Comparison of ENCODE assay signal across 22 mouse cellular contexts in the genomic region with DNA sequence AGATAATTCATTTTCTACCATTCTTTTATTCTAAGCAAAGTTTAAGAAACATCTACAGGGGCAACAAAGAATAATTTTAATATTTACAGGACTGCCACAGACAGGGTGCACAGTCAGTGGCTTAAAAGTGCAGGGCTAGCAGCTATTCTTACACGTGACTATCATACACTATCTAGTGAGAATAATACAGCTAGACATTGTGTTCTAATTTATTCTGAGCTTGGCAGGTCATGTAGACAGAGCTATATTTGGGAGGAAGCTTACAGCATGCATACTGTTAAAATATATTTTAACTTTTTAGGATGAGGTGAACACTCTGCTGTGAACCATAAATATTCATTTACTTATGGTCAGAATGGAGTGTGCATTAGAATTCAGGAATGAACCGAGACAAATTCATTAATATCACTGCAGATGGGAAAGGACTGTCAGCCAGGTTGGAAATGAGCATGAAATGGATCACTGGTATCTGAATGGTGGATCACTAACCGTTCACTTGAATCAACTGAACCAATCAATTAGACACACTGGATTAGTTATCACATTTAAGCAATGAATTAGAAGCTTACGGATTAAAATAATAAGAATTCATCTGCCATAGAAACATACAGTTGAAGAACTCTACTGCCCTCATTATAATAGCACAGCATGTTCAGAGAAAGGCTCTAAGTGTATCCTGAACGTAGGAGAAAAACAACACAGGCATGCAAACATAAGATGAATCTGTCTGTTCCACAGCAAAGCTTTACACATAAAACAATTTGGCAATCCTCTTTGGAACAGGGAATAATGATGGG.
A peak's percentile ranks its signal among the peaks of the same experiment; 100 is the strongest.
DNase-seq lines count a peak whose midpoint lies in the region; ATAC-seq and TF ChIP-seq lines count a peak whose summit lies in the region.
"Had no signal": no experiment of that assay in that cellular context is flagged by ENCODE, and none has a peak within 500 bp of the region (broad histone marks: within the 10 kb centered on the region; RNA-seq: fewer than 3 reads in every experiment).

No protein-coding gene starts in this region.

- no peaks in the 10 kb centered on the region for H3K4me1 ChIP-seq in neural tube, embryonic 11.5 days (ENCODE audit: control insufficient read depth, insufficient read depth, low read length)
- no peaks in the 10 kb centered on the region; the same call in 1 of the 2 replicates for H3K4me1 ChIP-seq in hindbrain, postnatal 0 days (ENCODE audit: insufficient read depth, low read length)
- H3K4me1 ChIP-seq in midbrain, postnatal 0 days (ENCODE audit: insufficient read depth, low read length), result no peaks in the 10 kb centered on the region
- H3K4me1 ChIP-seq: embryonic facial prominence, embryonic 15.5 days; kidney, embryonic 15.5 days; limb, embryonic 13.5 days; liver, embryonic 12.5 days had no signal

- no peaks in the 10 kb centered on the region for H3K27me3 ChIP-seq in neural tube, embryonic 11.5 days (ENCODE audit: control insufficient read depth, insufficient read depth, low read length)
- H3K27me3 ChIP-seq in hindbrain, postnatal 0 days (ENCODE audit: insufficient read depth, low read length), result no peaks in the 10 kb centered on the region
- no peaks in the 10 kb centered on the region for H3K27me3 ChIP-seq in midbrain, postnatal 0 days (ENCODE audit: insufficient read depth, low read length)
- H3K27me3 ChIP-seq: embryonic facial prominence, embryonic 15.5 days; kidney, embryonic 15.5 days; limb, embryonic 13.5 days; liver, embryonic 12.5 days; neural tube, embryonic 13.5 days had no signal

- H3K4me3 ChIP-seq in neural tube, embryonic 11.5 days (ENCODE audit: low read depth, low read length), result no peak overlapping the region
- H3K4me3 ChIP-seq in hindbrain, postnatal 0 days (ENCODE audit: low read length), result no peak overlapping the region
- H3K4me3 ChIP-seq in midbrain, postnatal 0 days (ENCODE audit: low read depth, low read length), result no peak overlapping the region
- H3K4me3 ChIP-seq: embryonic facial prominence, embryonic 15.5 days; gastrocnemius, adult 2 months; kidney, embryonic 15.5 days; limb, embryonic 13.5 days; liver, embryonic 12.5 days; neural tube, embryonic 13.5 days had no signal

- no peaks in the 10 kb centered on the region for H3K36me3 ChIP-seq in neural tube, embryonic 11.5 days (ENCODE audit: control insufficient read depth, insufficient read depth, low read length)
- no peaks in the 10 kb centered on the region for H3K36me3 ChIP-seq in hindbrain, postnatal 0 days (ENCODE audit: insufficient read depth, low read length)
- no peaks in the 10 kb centered on the region for H3K36me3 ChIP-seq in midbrain, postnatal 0 days (ENCODE audit: insufficient read depth, low read length)
- H3K36me3 ChIP-seq: embryonic facial prominence, embryonic 15.5 days; kidney, embryonic 15.5 days; limb, embryonic 13.5 days; liver, embryonic 12.5 days; neural tube, embryonic 13.5 days had no signal

- WGBS in neural tube, embryonic 11.5 days, result 60% methylated on average over 5 of the region's 5 CpGs
- 28% methylated on average over 5 of the region's 5 CpGs for WGBS in hindbrain, postnatal 0 days
- 25% methylated on average over 5 of the region's 5 CpGs for WGBS in midbrain, postnatal 0 days

- no peak overlapping the region for H3K9ac ChIP-seq in neural tube, embryonic 11.5 days (ENCODE audit: low read length)
- H3K9ac ChIP-seq in hindbrain, postnatal 0 days (replicated peaks; ENCODE audit: low read length), result no peak overlapping the region
- no peak overlapping the region for H3K9ac ChIP-seq in midbrain, postnatal 0 days (replicated peaks; ENCODE audit: low read length, poor library complexity, severe bottlenecking)
- H3K9ac ChIP-seq: embryonic facial prominence, embryonic 15.5 days; kidney, embryonic 15.5 days; limb, embryonic 13.5 days; liver, embryonic 12.5 days; neural tube, embryonic 13.5 days had no signal

- DNase-seq in frontal cortex, postnatal 10 days (ENCODE audit: low spot score in 2 of 2), result no peak
- DNase-seq in neural tube, embryonic 11.5 days (ENCODE audit: low spot score), result no peak
- DNase-seq in neural tube, embryonic 10.5 days (ENCODE audit: extremely low spot score, low spot score), result no peak
- DNase-seq in hindbrain, postnatal 0 days (ENCODE audit: low spot score), result peak; percentile 10
- peak; percentile 28 for DNase-seq in midbrain, postnatal 0 days (ENCODE audit: low spot score)
- DNase-seq in urinary bladder, adult 2 months (ENCODE audit: low spot score), result no peak
- DNase-seq in urinary bladder, postnatal 4 days (ENCODE audit: low spot score in 2 of 2), result no peak
- DNase-seq: cerebellum, adult 18-20 months; cerebellum, postnatal 14 days; gastrocnemius, adult 2 months; kidney, adult 11 months; kidney, postnatal 36 days; lung, adult 18-20 months; lung, postnatal 10 days; right cerebral cortex, postnatal 4 days; thymus, postnatal 14 days had no signal

- H3K27ac ChIP-seq in neural tube, embryonic 11.5 days (ENCODE audit: low read depth, low read length), result no peak overlapping the region
- no peak overlapping the region for H3K27ac ChIP-seq in hindbrain, postnatal 0 days
- H3K27ac ChIP-seq in midbrain, postnatal 0 days (ENCODE audit: low read depth, low read length), result no peak overlapping the region
- H3K27ac ChIP-seq: embryonic facial prominence, embryonic 15.5 days; gastrocnemius, adult 2 months; kidney, embryonic 15.5 days; limb, embryonic 13.5 days; liver, embryonic 12.5 days; neural tube, embryonic 13.5 days had no signal

- TF ChIP-seq CTCF in hindbrain, postnatal 0 days (IDR thresholded peaks at IDR 0.05; ENCODE audit: low read depth), result no peak
- no peak for TF ChIP-seq CTCF in midbrain, postnatal 0 days (IDR thresholded peaks at IDR 0.05)

- no peak overlapping the region for H3K4me2 ChIP-seq in neural tube, embryonic 11.5 days (ENCODE audit: low read depth)
- H3K4me2 ChIP-seq in hindbrain, postnatal 0 days (ENCODE audit: low read depth, low read length), result no peak overlapping the region
- H3K4me2 ChIP-seq in midbrain, postnatal 0 days (ENCODE audit: low read depth, low read length, poor library complexity, severe bottlenecking), result no peak overlapping the region
- H3K4me2 ChIP-seq: embryonic facial prominence, embryonic 15.5 days; kidney, embryonic 15.5 days; limb, embryonic 13.5 days; liver, embryonic 12.5 days; neural tube, embryonic 13.5 days had no signal

- H3K9me3 ChIP-seq in neural tube, embryonic 11.5 days (ENCODE audit: control insufficient read depth, low read length), result no peaks in the 10 kb centered on the region
- H3K9me3 ChIP-seq in hindbrain, postnatal 0 days (ENCODE audit: low read length), result no peaks in the 10 kb centered on the region
- H3K9me3 ChIP-seq in midbrain, postnatal 0 days (ENCODE audit: low read length), result no peaks in the 10 kb centered on the region
- H3K9me3 ChIP-seq: embryonic facial prominence, embryonic 15.5 days; kidney, embryonic 15.5 days; limb, embryonic 13.5 days; liver, embryonic 12.5 days; neural tube, embryonic 13.5 days had no signal

- 0 out of 2 replicates have a peak, but pooled peaks have one; percentile 13 for ATAC-seq in frontal cortex, adult (ENCODE audit: low TSS enrichment)
- ATAC-seq in neural tube, embryonic 11.5 days (ENCODE audit: insufficient read depth, low FRiP score, low TSS enrichment), result peak; percentile 58
- ATAC-seq in hindbrain, postnatal 0 days, result no peak; the same call in 1 of the 2 replicates
- peak; percentile 41; the same call in 1 of the 2 replicates for ATAC-seq in midbrain, postnatal 0 days (ENCODE audit: low FRiP score)
- ATAC-seq: liver, embryonic 12.5 days had no signal

Comparison
In these comparisons a context has a peak if more than half of its experiments do, and no peak if none do; other contexts are left out.
1. DNase-seq: peak in hindbrain, postnatal 0 days (single experiment) and midbrain, postnatal 0 days (single experiment); none in frontal cortex, postnatal 10 days (0 of 2), neural tube, embryonic 11.5 days (single experiment), neural tube, embryonic 10.5 days (single experiment), urinary bladder, adult 2 months (single experiment) and urinary bladder, postnatal 4 days (0 of 2).